Mouse (Mus musculus) frontal cortex, postnatal 25 days (tissue): Measurements from ENCODE around the gene Tmem120a.

Source experiments
- DNase-seq, 2 experiments: peaks; one replicate each; pipeline ENCODE4 v3.0.0; 2022; ENCODE audit warnings: low spot score in 2 of 2

Gene Tmem120a

DNA sequence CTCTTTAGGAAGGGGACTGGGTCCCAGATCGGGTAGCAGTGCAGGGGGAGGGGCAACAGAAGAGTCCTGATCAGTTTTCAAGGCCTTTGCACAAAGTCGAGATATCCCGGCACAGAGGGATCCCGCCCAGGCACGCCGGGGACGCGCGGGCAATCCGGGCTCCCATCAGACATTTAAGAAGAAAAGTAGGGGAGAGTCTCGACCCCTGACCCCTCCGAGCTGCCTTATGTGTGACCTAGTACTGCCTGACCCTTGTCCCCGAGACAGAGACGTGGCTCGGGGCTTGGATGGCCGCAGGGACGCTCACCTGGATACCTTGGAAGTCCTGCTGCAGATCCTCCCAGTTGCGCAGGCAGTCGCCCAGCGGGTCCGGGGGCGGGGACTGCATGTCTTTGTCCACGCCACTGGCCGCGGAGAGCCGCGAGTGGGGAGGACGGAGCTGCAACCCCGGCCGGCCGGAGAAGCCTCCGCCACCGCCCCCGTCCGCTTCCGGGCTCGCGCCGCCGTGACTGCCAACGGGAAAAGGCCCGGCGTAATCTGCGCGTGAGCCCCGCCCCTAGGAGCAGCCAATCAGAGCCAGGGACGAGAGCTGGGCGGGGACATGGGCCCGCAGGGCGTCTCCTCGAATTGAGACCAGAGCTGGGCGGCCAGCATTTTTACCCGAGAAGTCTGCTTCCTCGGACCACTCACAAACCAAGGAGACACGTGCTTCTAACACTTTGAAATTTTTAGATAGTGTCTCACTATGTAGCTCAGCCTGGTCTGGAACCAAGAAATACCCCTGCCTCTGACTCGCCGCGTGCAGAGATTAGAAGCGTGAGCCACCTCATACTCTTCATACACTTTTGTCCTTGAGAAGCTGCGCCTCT, at the start of gene Tmem120a:
Gene Tmem120a, minus strand, starts transcription at position 708 of the 869 bp plus-strand sequence.
- peak; percentile 84 to 85 for DNase-seq

DNA sequence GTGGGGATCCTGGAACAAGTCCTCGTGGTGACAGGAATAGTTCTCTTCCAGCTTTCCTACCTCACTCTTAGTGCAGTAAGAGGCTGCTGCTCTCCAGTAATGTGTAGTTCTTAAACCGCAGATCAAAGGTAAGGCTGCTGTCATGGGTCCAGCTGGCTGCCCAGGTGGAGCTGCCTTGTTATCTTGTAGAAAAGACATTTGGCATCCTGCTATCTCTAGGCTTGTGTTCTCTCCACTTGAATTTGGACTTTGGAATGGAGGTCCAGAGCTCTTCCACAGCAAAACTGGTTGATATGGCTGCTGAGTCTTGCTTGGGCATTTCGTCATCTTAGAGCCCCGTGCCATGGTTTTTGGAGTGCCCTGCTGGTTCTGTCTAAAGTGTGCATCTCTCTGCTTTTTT, 38.7 kb upstream of the Tmem120a start:
- no peak for DNase-seq

DNA sequence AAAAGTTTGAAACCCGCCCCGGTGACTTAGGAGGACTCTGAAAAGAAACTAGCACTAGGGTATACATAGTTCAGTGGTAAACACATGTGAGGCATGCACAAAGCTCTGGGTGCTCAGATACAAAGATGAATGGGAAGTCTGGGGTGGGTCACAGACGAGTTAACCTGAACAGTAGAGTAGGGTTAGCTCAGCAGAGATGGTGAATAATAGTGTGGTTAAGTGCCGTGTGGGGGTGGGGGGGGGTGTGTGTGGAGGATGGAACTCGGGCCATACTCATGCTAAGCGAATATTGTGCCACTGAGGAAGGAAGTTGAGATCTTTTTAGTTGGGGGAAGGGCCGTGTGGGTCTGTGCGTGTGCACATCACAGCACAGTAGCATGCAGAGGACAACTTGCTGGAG, 36.1 kb upstream of the Tmem120a start:
- no peak for DNase-seq

DNA sequence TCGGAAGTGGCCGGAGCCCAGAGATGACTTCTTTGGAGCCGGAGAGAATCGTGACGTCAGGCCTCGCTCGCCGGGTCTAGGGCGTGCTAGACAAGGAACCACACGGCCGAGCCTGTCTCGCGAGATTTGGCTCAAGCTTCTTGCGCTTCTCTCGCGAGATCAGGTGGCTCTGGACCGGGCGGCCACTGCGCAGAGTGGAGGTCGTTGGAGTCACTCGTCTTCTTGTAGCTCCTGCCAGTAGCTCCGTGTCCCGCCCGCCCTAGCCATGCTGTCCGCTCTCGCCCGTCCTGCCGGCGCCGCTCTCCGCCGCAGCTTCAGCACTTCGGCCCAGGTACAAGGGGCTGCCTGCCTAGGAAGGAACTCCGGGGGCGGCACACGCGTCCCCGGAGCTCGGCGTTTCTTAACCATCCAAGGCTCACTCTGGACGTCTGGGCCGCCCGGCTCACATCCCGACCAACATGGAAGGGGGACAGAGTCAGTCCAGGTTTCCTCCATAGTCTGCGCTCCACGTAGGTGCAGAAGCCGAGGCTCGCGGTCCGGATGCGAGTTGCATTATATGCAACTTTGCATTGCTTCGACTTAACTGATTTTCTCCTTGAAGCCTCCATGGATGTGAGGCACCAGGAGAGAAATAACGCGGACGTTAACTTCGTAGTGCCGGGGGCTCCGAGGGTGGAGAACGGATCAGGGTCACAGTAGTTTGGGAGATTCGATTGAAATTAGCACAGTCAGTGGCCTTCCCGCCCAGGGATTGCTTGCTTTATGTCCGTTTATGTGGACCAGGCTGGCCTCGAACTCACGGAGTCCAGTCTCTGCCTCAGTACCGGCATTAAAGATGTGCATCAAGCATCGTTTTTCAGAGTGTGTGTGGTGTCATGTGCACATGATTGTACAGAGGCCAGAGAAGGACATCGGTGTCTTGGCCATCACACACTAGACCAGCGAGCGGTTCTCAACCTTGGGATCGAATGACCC, 34.5 kb upstream of the Tmem120a start, which contains the start of gene Mdh2:
Gene Mdh2, plus strand, starts transcription at position 10 of the 975 bp plus-strand sequence.
- peak; percentile 95 to 99 for DNase-seq

DNA sequence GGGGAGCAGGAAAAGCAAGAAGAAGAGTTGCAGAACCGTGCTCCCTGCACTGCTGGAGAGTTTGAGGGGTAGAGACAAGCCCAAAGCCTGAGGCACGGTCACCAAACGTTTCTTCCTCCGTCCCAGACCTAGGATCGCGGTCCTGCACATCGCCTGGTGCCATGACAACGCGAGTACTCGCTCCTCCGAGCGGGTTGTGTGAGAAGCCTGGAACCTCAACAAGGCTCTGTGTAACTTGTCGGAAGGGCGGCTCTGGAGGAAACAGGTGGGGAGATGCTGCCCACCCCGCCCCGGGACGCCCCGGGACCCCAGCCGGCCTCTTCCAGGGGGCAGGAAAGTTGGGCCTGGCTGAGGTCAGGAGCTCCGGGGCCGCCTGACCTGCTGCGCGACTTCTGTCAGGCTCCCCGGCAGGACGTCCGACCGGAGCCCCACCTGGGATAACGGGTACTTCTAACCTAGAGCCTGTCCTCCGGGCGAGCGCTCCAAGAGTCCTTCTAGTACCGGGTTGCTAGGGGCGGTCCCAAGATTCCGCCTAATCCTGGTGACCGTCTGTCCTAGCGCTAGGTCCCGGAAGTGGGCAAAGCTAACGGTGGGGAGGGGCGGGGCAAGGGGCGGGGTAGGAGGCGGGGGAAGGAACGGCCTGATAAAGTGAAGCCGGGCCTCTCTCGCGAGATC, 33.7 kb upstream of the Tmem120a start, which contains the start of gene Styxl1:
Gene Styxl1, minus strand, starts transcription at position 590 of the 675 bp plus-strand sequence.
- DNase-seq = peak; percentile 22 to 49

DNA sequence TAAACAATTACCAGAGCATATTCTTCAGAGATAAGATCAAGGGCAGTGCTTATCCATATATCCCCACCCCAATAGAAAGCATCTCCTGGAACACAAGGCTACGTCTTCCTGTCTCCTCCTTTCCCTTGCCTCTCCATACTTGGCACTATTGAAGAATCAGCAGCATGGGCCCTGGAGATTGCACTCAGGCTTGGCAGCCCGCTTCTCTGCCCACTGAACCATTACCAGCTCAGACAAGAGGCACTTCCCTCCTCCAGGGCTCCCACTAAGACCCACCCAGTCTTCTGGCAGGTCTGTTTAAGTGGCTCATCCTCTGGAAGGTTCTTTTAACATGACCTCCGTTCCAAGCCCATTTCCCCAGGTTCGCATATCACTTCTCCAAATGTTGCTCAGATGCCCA, 32.3 kb upstream of the Tmem120a start:
- DNase-seq = no peak

DNA sequence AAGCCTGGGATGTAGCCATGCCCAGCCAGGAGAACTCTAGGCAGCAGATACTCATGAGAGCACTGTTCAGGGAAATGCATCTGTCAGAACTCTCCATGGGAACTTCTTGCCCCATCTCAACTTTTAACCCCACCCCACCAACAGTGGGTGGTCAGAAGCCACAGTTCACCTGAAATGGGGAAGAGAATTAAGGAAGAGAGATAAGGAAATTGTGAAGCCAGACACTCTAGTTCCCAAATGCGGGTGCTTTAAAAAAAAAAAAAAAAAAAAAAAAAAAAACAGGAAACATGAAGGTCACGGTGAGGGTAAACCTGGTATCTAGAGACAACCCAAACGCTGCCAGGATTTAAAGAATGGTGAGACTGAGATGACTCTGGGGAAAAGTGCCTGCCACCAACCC, 28.3 kb upstream of the Tmem120a start:
- no peak for DNase-seq

DNA sequence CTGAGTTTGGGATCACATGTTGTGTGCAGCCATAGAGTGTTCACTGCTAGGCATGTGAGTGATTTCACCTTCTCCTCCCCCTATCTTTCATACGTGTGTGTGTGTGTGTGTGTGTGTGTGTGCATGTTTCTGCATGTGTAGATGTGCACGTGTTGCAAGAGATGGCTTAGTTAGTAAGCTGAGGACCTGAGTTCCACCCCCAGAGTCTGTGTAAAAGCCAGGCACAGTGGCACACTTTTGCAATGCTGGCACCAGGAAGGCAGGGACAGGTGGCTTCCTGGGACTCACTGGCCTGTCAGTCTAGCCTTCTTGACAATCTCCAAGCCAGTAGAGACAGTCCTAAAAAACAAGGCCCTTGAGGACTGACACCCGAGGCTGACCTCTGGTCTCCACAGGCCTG, 20.7 kb upstream of the Tmem120a start:
- DNase-seq = no peak

DNA sequence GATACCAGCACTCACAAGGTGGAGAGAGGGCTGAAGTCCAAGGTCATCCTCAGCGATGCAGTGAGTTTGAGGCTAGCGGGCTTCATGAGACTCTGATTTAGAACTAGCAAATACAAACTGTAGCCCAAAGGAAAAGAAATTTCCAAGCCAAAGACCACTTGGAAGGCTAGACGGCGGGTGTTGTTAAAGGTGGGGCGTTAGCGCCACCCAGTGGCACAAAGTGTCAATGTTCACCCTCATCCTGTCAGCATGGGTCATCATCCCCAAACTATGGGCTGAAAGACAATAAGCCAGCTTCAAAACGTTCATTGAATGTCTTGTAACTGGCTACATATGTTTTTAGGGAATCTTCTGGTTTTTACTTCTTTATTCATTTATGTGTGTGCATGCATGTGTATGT, 19.3 kb upstream of the Tmem120a start:
- DNase-seq = peak; percentile 70 to 73

DNA sequence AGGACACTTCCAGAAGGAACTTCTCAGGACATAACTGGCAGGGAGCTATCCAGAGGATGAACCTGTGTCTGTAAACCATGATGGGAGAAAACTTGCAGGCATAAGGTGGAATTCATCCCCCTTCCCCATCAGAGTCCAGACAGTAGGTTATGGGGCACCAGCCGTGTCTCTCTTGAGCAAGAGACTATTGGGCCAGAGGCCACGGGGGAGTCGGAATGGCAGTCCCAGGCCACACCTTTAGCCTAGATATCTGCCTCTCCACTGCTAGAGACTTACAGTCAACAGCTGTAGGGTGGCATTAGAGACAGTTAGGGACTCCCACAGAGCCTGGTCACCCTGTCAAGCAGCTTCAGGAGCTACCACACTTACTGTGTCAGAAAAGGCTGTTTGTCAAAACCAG, 17.6 kb upstream of the Tmem120a start:
- no peak for DNase-seq

DNA sequence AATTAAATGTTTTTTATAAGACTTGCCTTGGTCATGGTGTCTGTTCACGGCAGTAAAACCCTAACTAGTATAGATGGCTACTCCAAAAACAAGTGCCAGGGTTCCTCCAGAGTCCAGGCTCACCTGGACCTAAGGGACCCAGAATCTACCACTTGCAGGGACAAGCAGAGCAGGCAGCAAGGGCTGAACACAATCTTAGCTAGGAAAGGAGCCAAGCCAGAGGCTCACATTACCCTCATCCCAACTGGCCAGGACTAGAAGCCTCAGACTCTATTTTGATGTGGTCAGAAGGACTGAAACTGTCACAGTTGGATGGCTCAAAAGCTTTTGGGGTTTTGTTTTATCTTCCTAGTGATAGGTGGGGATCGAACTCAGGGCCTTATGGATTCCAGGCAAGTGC, 7.3 kb upstream of the Tmem120a start:
- DNase-seq = no peak

DNA sequence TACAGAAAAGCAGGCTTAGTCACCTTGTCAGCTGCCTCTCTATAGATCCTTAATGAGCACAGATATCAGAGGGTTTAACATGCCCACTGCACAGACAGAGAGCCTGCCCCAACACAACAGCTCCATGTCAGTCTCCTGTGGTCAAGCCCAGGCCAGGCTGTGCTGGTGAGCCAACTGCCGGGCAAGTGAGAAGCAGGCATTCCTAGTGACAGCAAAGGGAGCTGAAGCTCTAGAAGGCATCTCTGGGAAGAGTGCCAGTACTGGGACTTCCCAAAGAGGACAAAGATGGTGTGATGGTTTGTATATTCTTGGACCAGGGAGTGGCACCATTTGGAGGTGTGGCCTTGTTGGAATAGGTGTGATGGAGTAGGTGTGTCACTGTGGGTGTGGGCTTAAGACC, 6.8 kb upstream of the Tmem120a start:
- DNase-seq = no peak

DNA sequence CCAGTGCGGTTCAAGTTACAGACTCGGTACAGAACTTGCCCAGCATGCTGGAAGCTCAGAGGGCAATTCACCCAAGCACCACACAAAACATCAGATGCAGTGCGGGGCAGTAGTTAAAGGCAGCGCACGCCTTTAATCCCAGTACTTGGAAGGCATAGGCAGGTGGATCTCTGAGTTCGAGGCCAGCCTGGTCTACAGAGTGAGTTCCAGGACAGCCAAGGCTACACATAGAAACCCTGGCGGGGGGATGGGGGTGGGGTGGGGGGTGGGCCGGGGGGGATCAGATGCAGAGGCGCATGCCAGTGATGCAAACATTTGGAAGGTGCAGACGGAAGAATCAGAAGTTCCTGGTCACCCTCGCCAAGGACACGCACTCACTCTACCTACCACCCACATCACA, 494 bp upstream of the Tmem120a start:
- no peak for DNase-seq

DNA sequence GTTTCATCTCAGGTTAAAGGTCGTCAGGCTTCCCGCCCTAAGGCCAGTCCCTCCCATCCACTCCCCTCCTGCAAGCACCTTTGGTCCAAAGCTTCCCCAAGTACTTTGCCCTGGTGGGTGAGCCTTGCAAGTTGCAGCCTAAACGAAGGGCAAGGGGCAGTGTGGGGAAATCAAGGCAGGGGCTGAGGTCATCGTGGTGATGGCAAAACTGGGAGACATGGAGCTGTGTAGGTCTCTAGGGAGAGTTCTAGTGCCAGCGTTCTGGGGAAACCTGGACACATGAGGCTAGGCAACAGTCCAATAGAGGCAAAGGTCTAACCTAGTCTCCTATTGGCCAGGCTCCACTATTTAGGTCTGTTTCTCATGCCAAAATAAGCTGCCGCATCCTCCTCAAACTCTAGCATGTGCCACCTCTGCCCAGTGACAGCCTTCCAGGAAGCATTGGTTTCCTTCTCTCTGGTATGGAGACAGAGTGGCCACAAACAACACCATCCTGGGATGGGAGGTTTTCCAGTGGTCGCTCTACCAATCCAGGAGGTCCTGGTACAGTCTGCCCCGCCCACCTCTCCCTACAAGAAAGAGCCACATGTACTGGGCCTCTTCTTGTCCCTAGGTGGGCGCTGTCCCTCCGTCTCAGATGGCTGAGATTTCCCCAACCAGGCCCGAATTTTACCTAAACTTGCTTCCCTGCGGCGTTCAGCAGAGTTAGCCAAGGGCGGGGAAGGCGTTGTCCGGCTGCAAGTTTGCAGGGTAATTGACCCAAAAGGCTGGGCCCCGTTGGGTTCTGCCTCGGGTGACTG, 1.1 kb downstream of the Tmem120a start:
- no peak for DNase-seq

DNA sequence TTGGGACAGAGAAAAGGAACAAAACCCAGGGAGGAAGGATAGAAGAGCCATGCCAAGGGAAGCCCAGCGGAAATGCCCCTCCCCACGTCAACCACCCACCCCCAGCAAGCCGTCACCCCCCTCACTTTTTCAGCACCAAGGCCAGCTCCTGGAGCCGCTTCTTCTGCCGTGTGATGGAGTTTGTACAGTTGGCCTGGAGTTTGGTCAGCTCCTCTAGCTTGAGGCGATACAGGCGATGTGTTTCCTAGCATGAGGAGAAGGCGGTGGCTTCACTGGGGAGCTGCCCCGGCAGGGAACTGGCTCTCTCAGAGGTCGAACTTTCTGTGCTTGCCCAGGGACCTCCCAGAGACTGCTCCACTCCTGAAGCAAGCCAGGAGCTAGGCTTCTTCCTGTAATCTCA, 2.1 kb downstream of the Tmem120a start:
- no peak for DNase-seq

DNA sequence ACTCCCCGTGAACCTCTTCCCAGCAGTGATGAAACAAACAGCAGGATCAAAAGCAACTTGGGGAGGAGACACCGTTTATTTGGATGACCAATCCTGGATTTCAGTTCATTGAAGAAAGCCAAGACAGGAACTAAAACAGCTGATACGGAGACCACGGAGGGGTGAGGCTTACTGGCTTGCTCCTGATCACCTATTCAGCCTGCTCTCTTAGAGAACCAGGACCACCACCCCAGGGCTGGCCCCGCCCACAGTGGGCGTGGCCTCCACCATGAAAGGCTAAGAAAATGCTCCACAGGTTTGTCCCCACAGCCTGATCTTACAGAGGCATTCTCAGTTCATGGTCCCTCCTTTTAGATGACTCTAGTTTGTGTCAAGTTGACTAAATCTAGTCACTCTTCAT, 6.0 kb downstream of the Tmem120a start:
- DNase-seq = no peak

DNA sequence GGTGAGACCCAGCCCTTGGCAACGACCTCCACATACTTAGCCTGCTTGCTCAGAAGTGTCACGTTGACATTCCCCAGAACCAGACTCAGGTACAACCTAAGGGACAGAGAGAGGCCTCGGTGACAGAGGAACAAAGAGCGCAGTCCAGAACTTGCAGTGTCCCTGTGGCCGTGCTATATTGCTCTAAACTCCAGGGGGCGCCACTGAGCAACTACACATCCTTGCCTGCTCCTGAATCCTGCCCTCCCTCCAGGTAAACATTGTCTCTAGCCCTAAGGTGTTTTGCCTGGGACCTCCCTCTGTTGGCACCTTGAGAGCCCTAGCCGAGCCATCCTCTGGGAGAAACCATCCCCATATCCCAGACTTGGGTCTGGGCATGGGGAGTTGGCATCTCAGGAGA, 7.1 kb downstream of the Tmem120a start:
- no peak for DNase-seq

DNA sequence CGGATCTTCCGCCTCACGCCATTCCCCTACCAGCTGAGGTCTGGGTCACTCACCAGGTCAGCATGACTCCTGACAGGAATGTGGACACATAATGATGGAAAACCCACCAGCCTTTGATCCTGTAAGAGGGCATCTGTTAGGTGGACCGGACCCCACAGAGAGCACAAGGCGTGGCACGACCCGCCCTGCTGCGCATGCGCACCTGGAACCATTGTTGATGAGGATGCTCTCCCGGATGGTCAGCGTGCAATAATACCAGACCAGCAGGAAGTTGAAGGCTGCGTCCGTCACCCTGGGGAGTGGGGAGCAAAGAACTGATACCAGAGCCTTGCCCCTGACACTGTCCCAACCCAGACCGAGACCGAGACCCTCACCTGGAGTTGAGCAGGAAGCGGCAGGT, 7.7 kb downstream of the Tmem120a start:
- no peak for DNase-seq

DNA sequence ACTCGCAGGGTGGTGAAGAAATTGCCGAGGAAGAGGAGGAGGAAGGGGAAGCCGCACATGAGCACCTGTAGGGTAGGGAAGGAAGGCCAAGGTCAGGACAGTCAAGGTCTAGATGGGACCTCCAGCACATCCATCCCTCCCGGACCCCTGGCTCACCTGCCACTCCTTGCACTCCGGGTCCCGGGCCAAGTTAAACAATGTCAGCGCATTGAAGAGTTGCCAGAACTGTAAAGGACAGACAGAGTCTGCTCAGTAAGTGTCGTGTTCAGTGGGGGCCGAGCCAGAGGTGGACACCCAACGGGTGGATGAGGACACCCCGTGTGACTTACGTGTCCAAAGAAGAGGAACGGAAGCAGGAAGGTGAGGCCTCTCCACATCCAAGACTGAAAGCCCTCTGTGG, 8.5 kb downstream of the Tmem120a start:
- no peak for DNase-seq

DNA sequence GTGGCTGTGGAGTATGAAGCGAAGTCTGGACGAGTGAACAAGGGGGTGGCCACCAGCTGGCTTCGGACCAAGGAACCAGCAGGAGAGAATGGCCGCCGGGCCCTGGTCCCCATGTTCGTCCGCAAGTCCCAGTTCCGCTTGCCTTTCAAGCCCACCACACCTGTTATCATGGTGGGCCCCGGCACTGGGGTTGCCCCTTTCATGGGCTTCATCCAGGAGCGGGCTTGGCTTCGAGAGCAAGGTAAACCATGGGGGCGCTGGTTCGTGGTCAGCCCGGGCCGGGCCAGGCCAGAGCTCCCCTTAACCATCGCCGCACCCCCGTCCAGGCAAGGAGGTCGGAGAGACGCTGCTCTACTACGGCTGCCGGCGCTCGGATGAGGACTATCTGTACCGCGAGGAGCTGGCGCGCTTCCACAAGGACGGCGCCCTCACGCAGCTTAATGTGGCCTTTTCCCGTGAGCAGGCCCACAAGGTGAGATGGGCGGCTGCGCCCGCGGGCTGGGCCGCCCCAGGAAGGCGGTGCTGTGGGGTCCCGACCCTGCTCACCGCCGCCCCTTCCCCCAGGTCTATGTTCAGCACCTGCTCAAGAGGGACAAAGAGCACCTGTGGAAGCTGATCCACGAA, 10.1 kb downstream of the Tmem120a start:
- no peak for DNase-seq

DNA sequence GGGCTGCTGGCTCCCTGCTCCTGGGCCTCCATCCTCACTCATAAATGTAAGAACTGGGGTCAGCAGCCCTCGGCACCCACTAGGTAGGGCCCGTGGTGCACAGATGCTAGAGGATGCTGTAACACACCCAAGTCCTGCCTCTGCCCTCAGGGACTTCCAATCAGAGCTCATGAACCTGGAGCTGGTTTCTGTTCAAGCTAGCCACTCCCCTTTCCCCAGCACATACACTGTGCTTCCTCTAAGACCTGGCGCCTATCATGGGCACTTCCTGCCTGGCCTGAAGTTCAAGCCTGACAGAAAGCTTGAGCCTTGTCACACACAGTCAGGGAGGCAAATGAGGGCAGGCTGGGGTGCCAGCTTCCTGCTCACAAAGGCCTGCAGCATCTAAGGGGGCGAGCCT, 11.2 kb downstream of the Tmem120a start:
- DNase-seq = no peak
